Mouse (Mus musculus) ES-E14 (cell line): ENCODE measurements at regions not wholly inside any gene's neighbourhood (a gene's known extent, or its start where the extent isn't known, plus 50 kb on each side); places are given as distances from the start of the nearest gene placed in this dataset.

Experiments used
- HCFC1 ChIP-seq: IDR thresholded peaks from 2 replicates; pipeline ENCODE4 v1.6.1; 2012; ENCODE audit warnings: low read length, inconsistent platforms, borderline replicate concordance; ENCODE audit not compliant: insufficient read depth
- ZNF384 ChIP-seq: IDR thresholded peaks from 2 replicates; pipeline ENCODE4 v1.6.1; 2012; ENCODE audit warnings: low read depth, low read length, inconsistent platforms

GRCm38 (mm10) chr19:14970161-14970560 is 372.3 kb upstream of the Tle4 start:
- TF ChIP-seq ZNF384 (no peak), HCFC1 (no peak)
